Mouse (Mus musculus) cerebellum, adult 8-10 months (tissue): ENCODE results near the gene Rad51b.

Source experiments
- DNase-seq: peaks from one replicate; pipeline ENCODE4 v3.0.0; 2022

Gene Rad51b

DNA sequence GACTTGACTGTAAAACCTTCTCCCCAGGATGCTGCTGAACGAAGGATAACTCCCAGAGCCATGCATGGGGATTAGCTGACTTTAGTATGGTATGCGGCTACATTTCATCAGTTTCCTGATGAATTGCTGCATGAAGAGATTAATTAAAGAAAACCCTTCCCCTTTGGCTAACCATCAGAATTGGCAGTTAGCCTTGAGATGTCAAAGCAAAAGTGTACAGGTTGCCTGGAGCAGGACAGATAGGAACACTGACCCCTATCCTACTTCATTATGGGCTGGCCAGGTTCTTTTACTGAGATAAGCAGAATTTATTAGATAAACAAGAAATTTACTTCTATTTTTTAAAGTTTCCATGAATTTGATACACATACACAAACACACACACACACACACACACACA, 85.3 kb downstream of the Rad51b start:
- no peak for DNase-seq

DNA sequence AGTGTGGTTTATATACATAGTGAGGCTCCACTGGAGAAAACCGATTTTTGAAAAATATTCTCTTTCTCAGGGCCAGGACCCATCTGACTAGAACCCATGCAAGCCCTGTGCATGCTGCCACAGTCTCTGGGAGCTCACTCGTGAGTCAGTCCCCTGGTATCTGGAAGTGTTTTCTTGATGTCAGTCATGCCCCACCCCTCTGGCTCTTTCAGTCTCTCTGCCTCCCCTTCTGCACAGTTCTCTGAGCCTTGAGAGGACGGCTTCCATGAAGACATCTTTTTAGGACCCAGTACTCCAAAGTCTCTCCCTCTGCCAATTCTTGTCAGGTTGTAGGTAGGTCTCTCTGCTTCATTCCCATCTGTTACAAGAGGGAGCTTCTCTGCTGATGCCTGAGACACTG, 86.5 kb downstream of the Rad51b start:
- no peak for DNase-seq

DNA sequence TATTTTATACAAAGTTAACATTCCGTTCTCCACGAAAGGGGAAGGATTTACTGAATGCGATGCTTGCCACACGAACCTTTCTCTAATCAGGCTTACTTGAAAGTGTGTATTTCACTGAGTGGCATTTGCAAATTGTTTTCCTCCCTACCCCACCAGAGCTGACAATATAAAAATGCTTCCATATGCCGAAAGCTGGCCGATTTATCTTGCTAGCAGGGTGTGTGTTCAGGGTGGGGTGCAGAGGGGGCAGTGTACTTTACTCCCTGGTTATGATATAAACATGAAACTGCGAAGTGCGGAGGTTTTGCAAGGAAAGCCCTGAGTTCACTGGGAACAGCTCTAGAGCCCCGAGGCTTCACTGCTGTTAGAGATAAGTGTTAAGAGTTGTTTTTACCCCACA, 87.7 kb downstream of the Rad51b start:
- DNase-seq: no peak

DNA sequence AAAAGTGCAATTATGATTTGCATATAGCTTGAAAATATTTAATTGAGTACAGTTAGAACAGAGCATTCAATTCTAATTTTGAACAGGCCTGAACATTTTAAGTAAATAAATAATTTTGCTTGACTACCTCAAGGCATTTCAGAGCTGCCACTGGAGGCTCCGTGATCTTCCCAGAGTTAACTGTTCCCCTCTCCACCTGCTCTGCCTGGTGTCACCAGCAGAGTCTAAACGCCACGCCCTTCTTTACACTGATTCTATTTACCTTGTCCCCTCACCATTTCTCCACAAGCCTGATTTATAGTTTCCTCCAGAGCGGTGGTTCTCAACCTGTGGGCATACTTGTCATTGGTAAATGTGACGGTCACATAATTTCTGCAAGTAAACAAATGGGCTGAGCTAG, 88.1 kb downstream of the Rad51b start:
- DNase-seq: no peak

DNA sequence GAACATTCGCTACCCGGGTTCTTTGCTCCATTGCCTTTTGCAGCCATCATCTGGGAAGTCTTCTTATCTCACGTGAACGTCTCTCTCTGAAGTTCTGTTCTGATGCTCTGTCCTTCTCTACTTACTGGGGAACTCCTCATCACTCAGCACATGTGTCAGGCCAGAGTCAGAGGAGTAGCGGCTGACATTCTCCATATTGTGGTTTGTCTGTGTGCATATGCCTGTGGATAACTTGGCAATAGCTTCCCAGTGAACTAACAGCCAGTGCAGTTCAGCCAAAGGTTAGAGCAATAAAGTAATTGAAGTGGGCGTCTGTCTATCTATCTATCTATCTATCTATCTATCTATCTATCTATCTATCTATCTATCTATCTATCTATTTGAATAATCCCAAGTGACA, 90.8 kb downstream of the Rad51b start:
- no peak for DNase-seq

DNA sequence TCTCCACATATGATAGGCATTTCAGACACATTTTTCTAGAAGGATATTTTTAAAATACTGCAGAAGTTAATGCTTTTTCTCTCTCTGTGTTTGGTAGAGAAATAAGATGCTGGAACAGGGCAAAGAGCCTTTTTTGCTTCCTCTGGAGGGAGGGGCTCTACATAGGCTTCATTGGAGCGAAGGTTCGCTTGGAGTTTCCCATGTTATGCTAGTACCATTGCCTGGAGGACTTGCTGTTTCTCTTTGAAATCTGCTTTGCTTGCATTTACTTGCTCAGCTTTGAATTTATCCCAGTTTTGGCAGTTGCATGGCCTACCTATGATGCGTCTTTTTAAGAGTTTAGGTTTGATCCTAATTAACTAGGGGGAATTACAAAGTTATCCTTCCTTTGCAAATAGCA, 92.2 kb downstream of the Rad51b start:
- DNase-seq: no peak

DNA sequence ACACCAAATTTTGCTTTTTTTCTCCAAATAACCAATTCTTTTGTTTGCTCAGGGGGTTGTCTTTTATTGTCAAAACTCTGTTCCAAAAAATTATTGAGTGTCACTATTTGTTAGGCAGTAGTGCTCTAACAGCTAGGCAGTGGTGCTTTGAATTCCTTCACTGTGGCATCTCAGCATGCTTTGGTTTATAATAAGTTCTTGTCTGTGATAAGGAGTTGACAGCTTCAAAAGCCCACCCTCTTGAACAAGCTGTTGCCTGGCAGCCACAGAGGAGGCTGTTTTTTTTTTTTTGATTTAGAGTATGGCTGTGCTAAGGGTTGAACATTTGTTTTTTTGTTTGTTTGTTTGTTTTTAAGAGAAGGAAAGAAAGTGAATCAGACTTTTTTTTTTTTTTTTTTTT, 92.9 kb downstream of the Rad51b start:
- no peak for DNase-seq

DNA sequence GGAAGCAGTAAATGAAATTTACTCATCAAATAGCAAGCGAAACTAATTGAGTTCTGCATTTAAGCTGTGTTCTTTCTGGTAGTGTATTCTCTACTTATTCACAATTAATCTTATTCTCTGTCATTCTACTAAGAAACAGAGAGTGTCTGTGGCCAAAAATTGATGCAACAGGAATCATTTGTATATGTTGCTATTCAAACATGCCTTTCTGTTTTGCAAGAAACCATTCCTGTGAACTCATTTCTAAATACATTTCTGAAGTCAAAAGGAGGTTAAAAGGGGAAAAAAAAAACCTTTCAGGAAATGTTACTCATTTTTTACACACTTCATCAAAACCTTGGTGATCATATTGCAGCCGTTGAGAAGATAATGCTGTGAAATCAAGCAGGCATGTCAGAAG, 96.6 kb downstream of the Rad51b start:
- no peak for DNase-seq

DNA sequence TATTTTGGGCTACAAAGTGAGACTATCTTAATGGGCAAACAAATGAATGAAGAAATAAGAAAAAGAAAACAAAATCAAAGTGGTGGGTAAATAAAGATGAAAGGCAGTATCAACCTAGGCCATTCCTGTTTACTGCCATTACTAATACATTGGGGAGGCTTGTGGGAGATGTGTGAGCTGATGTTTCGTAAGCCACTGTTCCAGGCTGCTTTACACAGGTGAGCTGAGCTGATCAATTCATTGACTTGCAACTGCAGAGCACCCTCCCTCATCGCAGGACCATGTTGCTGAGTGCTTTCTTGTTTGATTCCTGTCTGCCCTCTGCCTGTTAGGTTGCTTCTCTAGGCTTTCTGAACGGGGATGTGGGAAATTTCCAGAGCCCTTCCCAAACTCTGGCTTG, 106.9 kb downstream of the Rad51b start:
- DNase-seq: no peak

DNA sequence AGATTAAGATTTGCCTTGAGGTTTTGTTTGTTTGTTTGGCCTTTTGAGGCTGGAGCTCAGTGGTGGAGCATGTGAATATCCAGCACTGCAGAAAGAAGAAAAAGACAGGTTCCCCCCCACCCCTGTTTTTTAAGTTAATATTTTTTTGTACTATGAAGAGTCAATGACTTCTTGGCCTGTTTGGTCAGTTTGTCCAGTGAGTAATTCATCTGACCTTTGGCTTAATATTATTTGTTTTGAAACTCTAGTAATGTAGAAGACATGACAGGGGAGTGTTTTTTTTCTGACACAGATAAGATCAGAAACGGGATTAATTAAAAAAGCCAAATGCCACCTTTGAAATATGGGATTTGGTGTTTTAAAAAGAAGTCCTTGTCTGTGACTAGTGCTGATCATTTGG, 107.4 kb downstream of the Rad51b start:
- no peak for DNase-seq

DNA sequence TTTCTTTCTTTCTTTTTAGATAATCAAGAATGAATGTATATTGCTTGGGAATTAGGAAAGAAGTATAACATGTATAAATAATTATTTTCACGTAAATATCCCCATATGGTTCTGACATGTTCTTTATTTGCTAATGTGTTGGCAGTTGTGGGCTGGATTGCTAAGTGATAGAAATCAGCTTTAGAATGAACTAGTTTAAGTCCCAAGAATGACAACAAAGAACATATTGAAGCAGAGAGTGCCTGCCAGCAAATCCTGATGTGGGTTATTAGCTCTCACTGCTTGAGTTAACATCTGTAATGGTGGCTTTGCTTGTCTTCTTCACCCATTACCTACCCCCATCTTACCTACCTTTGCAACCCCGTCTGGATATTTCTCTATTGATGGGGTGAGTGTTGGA, 111.6 kb downstream of the Rad51b start:
- DNase-seq: no peak

DNA sequence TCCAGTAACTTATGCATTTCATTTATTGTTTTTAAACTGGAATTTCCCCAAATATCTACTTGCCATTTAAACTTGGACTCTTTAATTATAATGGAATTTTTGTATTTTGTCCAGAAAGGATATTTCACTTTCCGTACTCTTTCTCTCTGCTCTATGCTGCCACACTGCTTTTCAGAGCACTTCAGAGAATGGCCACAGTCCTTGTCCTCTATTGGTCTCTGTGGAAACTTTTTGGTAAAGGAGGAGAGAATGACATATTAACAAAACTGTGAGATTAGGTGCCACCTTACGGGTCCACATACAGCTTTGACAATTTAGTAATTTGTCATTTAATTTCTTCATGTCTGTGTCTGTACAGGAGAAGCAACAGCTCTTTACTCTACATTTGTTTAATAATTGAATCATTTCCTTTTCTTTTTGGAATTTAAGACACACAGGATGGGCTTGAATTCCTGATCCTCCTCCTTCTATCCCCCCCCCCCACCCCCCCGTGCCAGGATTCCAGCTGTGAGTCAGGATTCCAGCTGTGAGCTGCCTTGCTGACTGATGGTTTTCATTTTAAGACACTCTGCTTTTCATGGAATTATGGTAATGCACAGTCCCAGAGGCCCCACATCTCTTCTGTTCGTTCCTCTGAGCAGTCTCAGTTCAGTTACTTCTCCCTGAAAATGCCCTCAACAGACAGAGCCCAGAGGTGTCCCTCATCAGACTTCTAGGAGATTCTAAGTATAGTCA, 112.2 kb downstream of the Rad51b start:
- DNase-seq: no peak

DNA sequence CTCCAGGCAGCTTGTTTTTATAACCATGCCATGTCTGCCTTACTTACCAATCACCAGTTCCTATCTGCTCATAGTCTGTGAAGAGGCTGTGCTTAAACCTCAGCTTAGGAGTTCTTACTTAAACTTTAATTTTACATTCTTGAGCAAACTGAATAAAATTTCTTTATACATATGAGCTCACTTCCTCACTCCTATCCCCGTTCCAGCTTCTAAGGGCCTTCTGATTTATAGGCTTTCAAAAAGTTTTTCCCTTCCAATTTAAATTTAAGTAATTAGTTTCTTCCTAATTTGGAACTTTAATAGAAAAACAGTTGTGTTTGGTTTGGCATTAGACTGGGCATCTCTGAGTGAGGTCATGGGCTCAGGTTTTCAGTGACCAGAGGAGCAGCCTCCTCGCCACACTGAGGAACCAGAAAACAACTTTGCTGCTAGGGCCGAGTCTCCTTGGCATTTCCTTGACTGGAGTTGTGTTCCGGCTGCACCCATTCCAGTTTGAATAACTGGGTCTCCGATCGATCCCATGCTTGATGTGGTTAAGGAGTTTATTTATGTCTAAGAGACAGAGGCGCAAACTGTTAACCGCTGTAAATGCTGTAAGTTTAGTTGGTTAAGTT, 115.9 kb downstream of the Rad51b start:
- no peak for DNase-seq

DNA sequence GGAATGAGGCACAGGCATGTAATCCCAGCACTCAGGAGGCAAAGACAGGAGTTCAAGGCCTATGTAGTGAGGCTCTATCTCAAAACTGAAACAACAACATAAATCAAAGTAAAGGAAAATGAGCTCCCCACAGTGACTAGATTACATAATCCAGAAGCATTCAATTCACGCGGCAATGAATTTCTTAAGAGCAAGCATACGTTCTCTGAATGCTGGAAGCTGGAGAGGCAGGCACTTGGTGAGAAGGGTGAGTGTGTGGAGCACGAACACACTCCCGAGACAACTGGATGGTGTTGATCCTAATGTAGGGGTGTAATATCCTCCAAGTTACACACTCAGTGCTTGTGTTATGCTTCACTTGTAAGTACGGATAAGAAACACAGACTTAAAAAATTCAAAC, 120.3 kb downstream of the Rad51b start:
- DNase-seq: no peak

DNA sequence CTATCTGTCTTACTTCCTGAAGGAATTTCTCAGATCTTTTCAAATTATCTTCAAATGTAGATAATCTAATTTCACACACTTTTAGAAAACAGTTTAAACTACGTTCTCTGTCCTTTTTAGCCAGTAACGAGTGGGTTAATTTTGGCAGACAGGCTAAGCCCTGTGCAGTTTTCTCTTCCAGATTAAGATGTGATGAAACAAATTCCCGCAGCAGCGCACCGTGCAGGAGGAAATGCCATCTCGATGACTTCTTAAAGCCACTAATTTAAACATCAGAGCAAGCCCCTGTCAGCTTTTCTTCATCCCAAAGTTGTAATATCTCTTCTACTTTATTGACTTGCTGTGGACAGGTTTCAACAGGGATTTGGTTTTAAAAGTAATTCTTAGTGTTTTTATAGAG, 123.5 kb downstream of the Rad51b start:
- DNase-seq: no peak

DNA sequence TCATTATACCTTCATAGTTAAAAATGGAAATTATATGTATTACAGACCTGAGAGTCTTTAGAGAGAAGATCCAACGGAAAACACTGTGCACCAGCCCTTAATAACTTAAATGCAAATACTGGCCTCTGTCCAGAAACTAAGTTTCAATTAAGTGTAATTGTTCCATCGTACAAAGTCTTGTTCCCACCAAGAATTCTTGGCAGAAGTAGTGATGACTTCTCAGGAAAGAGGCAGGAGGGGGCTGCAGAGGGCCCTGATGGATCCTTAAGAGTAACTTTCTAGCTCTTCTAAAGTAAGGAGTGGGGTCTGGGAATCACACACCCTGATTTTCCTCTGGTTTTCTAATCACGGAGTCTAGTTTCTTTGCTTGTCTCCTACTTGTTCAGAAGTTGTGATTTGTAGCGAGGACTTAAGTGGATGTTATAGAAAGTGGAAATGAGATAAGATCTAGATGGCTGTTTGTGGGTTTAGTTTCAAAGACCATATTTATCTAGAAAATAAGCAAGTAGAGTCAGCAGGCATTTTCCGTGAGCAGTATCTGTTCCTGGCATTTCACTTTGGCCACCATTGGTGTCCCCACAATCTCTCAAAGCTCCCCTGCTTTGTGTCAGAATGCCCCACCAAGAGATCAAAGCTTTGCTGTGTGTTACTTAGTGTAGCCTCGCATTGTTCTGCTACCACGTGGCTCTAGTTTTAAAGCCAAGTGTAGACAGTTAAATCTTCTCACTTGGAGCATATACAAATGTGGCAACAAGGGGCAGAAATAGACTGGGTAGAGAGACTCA, 132.6 kb downstream of the Rad51b start:
- no peak for DNase-seq

DNA sequence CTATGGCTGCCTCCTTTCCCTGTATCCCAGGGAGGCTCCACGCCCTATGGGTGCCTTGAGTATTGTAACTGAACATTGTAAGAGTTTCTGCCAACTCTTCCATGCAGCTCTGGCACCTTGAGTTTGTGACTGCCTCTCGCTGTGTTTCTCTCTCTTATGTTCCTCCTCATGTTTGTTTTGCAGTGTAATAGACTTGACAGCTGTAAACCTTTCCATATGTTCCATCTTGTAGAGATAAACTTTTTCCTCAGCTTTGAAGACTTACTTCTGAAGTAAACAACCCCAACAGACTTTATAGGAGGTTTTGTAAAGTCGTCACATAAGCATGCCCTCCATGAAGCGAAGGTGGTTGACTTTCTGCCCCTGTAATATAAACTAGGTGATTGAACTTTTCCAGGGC, 134.1 kb downstream of the Rad51b start:
- DNase-seq: no peak

DNA sequence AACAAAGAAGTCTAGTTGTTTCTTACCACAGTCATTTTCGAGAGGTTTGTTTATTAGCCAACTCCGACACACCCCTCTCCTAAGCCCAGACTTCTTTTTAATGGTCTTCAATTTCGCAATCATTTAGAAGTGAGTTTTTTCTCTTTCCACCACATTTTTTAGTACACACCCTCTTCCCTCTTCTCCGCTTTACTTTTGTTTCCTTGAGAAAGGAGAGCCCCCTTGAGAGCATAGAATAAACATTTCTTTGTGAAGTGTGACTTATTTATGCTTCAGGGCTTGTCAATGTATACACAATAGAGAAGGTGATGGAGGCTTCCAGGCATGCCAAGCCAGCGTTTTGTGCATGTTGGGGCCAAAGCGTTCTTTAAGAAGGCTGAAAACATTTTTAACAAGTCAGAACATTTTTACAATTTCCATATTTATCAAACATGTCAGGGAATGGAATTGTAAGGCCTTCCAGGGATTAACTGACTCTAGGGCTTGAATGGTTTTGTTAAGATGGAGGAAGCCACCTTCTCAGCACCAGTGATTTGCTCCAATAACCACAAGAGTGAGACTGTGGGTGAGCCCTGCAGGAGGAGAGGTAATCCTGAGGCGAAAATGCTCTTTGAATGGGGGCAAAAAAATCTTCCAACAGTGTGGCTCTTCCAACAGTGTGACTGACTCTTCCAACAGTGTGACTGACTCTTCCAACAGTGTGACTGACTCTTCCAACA, 136.8 kb downstream of the Rad51b start:
- DNase-seq: no peak

DNA sequence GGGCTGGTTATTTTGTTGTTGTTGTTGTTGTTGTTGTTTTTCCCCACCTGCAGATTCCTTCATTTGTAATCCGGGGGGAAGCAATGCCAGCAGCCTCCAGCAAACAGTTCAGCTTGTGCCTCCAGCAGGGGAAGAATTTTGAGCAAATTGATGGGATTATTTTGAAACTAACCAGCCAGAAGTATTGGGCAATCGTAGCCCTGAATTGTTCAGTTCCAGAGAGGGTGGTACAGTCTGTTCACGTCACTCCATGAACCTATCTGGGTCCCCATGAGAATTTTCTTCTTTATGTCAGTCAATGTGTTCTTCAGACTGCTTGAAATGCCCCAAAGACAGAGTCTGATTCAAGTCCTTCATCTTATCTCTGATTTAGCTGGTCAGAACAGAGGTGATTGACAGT, 138.4 kb downstream of the Rad51b start:
- DNase-seq: no peak

DNA sequence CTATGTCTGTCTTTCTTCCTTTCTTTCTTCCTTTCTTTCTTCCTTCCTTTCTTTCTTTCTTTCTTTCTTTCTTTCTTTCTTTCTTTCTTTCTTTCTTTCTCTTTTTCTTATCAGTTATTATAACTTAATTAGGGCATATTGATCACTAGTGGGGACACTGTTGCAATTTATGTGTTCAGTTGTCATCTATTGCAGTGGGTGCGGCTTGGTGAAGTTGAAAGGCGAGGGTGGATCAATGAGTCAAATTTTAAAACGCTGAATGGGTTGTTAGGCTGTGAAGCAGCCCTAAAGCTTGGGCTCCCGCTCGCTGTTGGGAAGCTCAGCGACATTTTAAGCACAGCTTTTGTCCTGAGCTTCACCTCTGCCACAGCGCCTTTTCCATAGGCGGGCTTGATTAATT, 139.0 kb downstream of the Rad51b start:
- no peak for DNase-seq

DNA sequence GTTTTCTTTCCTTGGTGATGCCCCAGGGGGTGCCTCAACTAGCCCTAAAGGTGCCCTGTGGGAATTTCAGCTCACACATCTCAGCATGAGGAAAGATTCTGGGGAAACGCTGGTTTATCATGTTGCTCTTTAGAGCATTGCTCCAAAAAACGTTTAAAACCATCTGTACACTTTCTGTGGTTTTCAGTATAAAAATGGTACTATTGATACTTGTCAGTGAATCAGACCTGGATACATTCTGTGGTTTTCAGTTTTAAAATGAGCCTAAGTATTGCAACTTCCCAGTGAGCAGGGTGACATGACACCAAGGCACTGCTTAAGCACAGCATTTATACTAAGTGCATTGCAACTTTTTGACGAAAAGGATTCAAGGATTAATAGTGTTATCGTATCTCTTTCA, 139.8 kb downstream of the Rad51b start:
- no peak for DNase-seq

DNA sequence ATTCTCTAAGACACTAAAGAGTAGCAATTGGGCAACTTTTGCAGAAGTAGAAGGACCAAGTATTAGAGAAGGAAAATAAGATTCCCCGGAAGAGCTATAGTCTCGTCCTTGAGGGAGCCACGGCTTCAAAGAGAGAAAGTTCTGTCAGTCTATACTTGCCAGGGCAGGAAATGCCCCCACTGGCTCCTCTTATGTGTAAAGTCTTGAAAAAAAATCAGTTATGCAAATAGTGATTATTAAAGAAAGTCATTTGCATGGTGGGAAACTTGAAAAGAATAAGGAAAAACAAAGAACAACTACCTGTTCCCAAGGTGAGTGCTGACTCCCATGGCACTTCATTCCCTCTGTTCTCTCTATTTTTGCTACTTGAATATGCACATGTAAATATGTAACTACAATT, 140.5 kb downstream of the Rad51b start:
- no peak for DNase-seq

DNA sequence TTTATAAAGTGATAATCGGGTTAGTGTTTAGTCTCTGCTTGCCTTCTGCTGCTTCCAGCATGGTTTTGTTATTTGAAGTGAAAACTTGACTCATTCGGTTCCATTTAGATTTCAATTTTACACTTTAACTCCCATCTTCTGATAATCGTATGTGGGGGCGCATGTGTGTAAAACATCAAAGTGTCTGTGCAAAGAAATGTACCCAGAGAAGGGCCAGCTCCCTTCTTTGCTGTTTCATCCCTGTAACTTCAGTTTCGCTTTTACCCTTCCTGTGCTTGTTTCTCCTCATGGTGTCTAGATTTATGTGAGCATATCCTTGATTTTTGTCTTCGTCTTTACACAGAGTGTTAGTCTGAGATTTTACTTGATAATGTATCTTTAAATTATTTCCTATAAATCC, 142.9 kb downstream of the Rad51b start:
- DNase-seq: no peak
